Mouse (Mus musculus) hindbrain, embryonic 15.5 days (tissue): ENCODE data around the gene Cep295nl. TPM values are rescaled to one million over a fixed set of nuclear protein-coding genes. Genes with fewer than 3 reads are reported as not detected.
A peak's percentile ranks its signal among the peaks of the same experiment; 100 is the strongest.
"Not testable (repeated sequence)": the region's sequence is repeated elsewhere in the genome, so short reads cannot be mapped to it uniquely, and the experiment has no call there.

Experiments used
- ATAC-seq: fragments of 200-750 bp; cut with Nextera tagmentation; 2 replicates; pipeline ENCODE4 v1.8.0; 2017; ENCODE audit warnings: low read depth, moderate number of reproducible peaks, moderate TSS enrichment; ENCODE audit not compliant: low FRiP score
- H3K27ac ChIP-seq: fragments of 300-500 bp; sonication (generic); replicated peaks from 2 replicates; pipeline ENCODE4 v1.5.1; 2015; ENCODE audit warnings: mild to moderate bottlenecking, inconsistent platforms
- H3K27me3 ChIP-seq: fragments of 300-500 bp; sonication (generic); 2 replicates; pipeline ENCODE4 v1.6.1; 2015; ENCODE audit warnings: control low read depth, inconsistent platforms
- H3K36me3 ChIP-seq: fragments of 300-500 bp; sonication (generic); 2 replicates; pipeline ENCODE4 v1.6.1; 2015; ENCODE audit warnings: control low read depth, inconsistent platforms
- H3K4me1 ChIP-seq: fragments of 300-500 bp; sonication (generic); replicated peaks from 2 replicates; pipeline ENCODE4 v1.6.1; 2015; ENCODE audit warnings: control low read depth, inconsistent platforms
- H3K4me2 ChIP-seq: fragments of 300-500 bp; sonication (generic); 2 replicates; pipeline ENCODE4 v1.6.1; 2015; ENCODE audit warnings: moderate library complexity, mild to moderate bottlenecking, inconsistent platforms
- H3K4me3 ChIP-seq: fragments of 300-500 bp; sonication (generic); 2 replicates; pipeline ENCODE4 v1.5.1; 2015; ENCODE audit warnings: mild to moderate bottlenecking, inconsistent platforms
- H3K9ac ChIP-seq: fragments of 300-500 bp; sonication (generic); 2 replicates; pipeline ENCODE4 v1.6.1; 2015; ENCODE audit warnings: inconsistent platforms
- H3K9me3 ChIP-seq: fragments of 300-500 bp; sonication (generic); 2 replicates; pipeline ENCODE4 v1.6.1; 2016; ENCODE audit warnings: control low read depth, inconsistent platforms
- WGBS: fragments of 180-500 bp; shearing (Covaris S2); methylation state at CpG from one replicate; pipeline ENCODE4 v1.1.7; 2015; 5-methylcytosine and 5-hydroxymethylcytosine counted together
- polyA plus RNA-seq: library from polyadenylated mRNA; unstranded; fragments of >200 nt; fragmentation: Nextera tagmentation; extraction: Ambion mirVana; gene quantifications from 2 replicates; pipeline ENCODE4 v1.2.1, GENCODE M21; 2015

Gene Cep295nl
- 0.08 and 0.34 TPM in 2 replicates for polyA plus RNA-seq

DNA sequence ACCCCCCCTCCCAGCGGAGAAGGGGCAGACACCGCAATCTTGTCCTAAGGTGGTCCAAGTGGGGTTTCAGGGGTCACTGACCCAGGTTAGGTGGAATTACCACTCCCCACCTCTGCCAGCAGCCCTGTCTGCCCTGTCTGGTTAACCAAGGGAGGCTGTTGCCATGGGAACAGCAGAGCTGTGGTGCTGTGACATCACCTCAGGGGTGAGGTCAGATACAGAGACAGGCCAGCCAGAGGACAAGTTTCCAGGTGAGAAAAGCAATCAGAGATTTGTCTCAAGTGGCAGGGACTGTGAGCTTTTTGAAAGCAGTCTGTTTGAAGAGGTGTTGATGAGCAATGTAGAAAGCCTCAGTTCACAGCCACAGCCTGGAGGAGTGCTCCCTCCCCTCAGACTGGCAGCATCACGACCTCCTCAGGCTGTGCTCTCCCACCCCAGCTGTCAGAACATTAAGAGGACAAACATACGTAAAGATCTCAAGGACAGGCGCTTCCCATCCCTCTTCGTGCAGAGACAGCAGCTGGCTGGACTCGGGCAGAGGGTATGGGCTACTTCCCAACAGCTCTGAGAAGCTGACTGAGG is at the start of gene Cep295nl:
TSS of gene Cep295nl (minus strand) at position 101 of the 582 bp plus-strand sequence.
- no peak within 1 kb of the TSS for H3K4me2 ChIP-seq
- H3K4me1 ChIP-seq, result peaks cover 39% of the 10 kb centered on the region
- H3K4me3 ChIP-seq, result no peak within 1 kb of the TSS
- H3K27ac ChIP-seq, result peak within 1 kb of the TSS; percentile 28; the same call in 1 of the 2 replicates
- 32% methylated on average over 7 of the region's 7 CpGs for WGBS
- ATAC-seq, result no peak
- no peak within 1 kb of the TSS for H3K9ac ChIP-seq
- no peaks in the 10 kb centered on the region for H3K27me3 ChIP-seq
- H3K36me3 ChIP-seq, result no peaks in the 10 kb centered on the region
- H3K9me3 ChIP-seq, result no peaks in the 10 kb centered on the region

DNA sequence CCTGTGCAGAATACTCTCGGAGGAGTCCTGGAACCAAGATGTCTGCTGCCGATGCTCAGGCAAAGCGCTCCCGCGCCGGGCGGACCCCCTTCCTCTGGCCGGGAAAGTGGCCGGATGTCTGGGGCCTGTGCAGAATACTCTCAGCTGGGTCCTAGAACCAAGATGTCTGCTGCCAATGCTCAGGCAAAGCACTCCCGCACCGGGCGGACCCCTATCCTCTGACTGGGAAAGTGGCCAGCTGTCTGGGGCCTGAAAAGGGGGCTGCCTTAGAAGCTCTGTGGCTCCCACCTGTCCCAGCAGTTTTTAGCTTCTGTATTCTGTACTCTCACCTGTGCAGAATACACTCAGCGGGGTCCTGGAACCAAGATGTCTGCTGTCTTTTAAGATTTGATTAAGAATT is 45.5 kb upstream of the Cep295nl start:
- H3K4me2 ChIP-seq, H3K27ac ChIP-seq, H3K27me3 ChIP-seq, H3K4me3 ChIP-seq, H3K9ac ChIP-seq, H3K9me3 ChIP-seq, H3K4me1 ChIP-seq, ATAC-seq, H3K36me3 ChIP-seq: not testable (repeated sequence)
- 94% methylated on average over 13 of the region's 13 CpGs for WGBS

DNA sequence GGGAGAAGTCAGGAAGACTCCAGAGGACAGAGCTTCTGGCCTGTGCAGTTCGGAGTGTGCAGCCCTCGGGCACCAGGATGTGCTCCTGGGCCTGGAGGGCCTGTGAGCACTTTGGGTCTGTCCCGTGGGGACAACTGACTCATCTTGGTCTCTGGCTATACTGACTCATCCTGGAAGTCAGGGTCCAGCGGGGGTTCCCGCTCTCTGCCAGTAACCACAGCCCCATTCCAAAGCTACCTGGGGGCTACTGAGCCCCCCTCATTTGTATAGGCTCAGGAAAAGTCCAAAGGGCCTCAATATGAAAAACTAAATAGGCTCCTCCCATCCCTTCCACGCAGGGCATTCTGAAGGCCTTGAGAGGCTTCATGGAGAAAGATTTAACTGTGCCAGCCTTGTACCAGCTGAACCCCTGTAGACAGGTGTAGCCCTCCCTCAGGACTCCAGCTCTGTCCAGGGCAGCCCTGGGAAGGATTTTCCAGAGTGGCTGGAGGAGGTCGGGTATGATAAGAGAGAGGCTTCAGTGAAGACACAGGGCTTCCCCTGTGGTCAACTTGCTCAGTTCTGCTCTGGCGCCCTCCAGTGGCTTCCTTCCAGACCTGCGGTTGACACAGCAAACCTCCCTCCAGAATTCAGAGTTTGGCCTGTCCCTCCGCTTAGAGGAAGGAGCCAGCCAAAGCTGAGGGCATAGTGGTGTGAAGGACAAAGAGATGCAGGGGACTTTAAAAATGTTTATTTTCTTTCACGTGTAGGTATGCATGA is 37.1 kb upstream of the Cep295nl start:
- no peak overlapping the region for H3K27ac ChIP-seq
- H3K36me3 ChIP-seq, result no peaks in the 10 kb centered on the region
- H3K9me3 ChIP-seq, result no peaks in the 10 kb centered on the region
- no peak overlapping the region for H3K4me2 ChIP-seq
- no peak overlapping the region for H3K4me3 ChIP-seq
- no peaks in the 10 kb centered on the region for H3K27me3 ChIP-seq
- 47% methylated on average over 11 of the region's 11 CpGs for WGBS
- peak; percentile 45; the same call in 1 of the 2 replicates for ATAC-seq
- H3K4me1 ChIP-seq, result peaks cover 11% of the 10 kb centered on the region
- no peak overlapping the region for H3K9ac ChIP-seq

DNA sequence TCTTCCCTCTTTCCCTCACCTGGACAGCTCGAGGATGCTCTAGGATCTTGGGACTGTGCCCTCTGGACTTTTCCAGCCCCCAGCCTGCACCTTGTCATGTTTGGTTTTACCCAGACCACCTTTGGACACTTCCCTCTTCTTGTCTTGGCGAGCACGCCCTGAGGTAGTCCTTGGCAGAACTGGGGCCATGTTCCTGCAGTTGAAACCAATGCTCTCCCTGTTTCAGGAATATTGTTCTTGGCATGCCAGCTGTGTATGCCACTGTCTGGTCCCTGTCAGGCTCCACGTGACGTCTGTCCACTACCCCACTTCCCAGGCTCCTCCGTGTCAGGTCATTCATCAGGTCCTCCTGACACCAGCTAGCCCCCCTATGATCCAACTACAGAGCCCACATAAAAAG is 36.4 kb upstream of the Cep295nl start:
- Histone ChIP-seq H3K36me3 (no peaks in the 10 kb centered on the region), H3K27ac (no peak overlapping the region), H3K27me3 (no peaks in the 10 kb centered on the region), H3K4me3 (no peak overlapping the region), H3K9ac (no peak overlapping the region), H3K9me3 (no peaks in the 10 kb centered on the region), H3K4me1 (peaks cover 11% of the 10 kb centered on the region), H3K4me2 (no peak overlapping the region)
- no peak for ATAC-seq
- WGBS, result 80% methylated on average over 6 of the region's 6 CpGs

DNA sequence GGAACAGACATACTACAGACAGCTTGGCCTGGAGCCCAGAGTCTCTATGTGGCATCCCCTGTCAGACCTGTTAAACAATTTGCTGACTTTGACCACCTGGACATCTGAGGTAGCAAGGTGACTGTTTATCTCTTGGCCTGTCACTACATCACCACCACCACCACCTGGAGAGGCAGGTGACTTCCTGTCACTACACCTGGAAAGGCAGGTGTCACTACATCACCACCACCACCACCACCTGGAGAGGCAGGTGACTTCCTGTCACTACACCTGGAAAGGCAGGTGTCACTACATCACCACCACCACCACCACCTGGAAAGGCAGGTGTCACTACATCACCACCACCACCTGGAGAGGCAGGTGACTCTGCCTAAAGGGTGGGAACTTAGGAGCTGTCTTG is 34.0 kb upstream of the Cep295nl start:
- not testable (repeated sequence) for ATAC-seq, H3K27me3 ChIP-seq, H3K4me3 ChIP-seq, H3K27ac ChIP-seq, H3K4me2 ChIP-seq, H3K9ac ChIP-seq, H3K36me3 ChIP-seq, H3K9me3 ChIP-seq
- H3K4me1 ChIP-seq, result peaks cover 11% of the 10 kb centered on the region

DNA sequence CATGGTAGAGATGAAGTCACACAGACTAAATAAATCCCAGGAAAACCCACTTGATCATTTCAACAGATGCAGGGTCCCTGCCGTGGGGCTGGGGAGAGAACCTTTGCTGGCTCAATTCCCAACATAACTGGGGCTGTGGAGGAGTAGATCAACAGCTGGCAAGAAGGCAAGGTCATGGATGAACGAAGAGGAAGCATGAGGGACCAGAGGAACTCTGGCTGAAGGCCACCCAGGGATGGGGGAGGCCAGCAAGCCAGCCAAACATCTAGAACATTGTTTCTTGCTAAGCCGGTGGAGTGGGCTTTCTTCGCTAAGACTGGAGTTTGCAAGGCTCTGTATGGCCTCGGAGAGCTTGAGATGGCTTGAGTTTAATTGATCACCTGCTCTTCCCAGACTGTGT is 33.6 kb upstream of the Cep295nl start:
- ATAC-seq, result no peak
- H3K4me3 ChIP-seq, result no peak overlapping the region
- WGBS, result 80% methylated on average over 5 of the region's 5 CpGs

DNA sequence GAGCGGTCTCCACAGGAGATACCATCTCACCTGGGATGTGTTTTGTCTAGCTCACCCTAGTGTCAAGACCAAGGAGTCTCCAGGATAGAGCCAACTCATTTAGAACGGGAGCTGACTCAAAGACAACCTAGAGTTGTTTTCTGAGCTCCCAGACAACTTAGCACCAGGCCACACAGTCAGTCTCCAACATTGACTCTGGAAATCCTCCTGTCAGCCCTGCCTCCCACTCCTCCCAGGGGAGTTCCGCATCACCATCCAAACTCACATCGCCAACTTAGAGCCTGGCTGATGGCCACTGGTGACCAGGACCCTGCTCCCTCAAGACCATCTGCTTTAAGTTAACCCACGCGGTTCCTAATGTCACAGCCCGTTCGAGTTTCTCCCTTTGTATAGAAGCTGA is 33.2 kb upstream of the Cep295nl start:
- Histone ChIP-seq H3K4me3 (no peak overlapping the region), H3K27ac (no peak overlapping the region), H3K9me3 (no peaks in the 10 kb centered on the region), H3K9ac (no peak overlapping the region), H3K4me1 (peaks cover 11% of the 10 kb centered on the region), H3K36me3 (no peaks in the 10 kb centered on the region), H3K27me3 (no peaks in the 10 kb centered on the region), H3K4me2 (no peak overlapping the region)
- 89% methylated on average over 8 of the region's 8 CpGs for WGBS
- ATAC-seq, result no peak

More for the DNA sequence above, 33.6 kb upstream of the Cep295nl start:
- Histone ChIP-seq H3K9ac (no peak overlapping the region), H3K27me3 (no peaks in the 10 kb centered on the region), H3K9me3 (no peaks in the 10 kb centered on the region), H3K4me2 (no peak overlapping the region), H3K36me3 (no peaks in the 10 kb centered on the region), H3K27ac (no peak overlapping the region), H3K4me1 (peaks cover 11% of the 10 kb centered on the region)

DNA sequence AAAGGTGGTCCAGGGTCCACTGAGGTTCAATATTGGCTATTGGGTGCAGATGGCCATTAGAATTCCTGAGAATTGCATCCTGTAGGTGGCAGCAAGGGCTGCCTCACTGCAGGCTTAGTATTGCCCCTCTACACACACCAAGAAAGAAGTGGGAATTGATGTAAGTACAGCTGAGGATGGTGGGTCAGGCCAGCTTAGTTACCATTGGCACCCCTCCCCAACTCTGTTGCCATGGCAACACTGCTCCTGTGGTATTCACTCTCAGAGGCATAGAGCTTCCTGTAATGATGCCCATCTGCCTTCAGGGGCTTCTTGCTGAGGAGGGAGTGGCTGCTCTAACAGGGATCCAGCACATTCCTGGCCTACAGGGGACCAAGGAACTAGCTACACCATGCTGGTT is 32.7 kb upstream of the Cep295nl start:
- no peak overlapping the region for H3K4me3 ChIP-seq
- ATAC-seq, result peak; percentile 19; the same call in 1 of the 2 replicates
- H3K36me3 ChIP-seq, result no peaks in the 10 kb centered on the region
- H3K9ac ChIP-seq, result no peak overlapping the region
- H3K27me3 ChIP-seq, result no peaks in the 10 kb centered on the region
- no peaks in the 10 kb centered on the region for H3K9me3 ChIP-seq
- peaks cover 11% of the 10 kb centered on the region for H3K4me1 ChIP-seq
- H3K4me2 ChIP-seq, result no peak overlapping the region
- no peak overlapping the region for H3K27ac ChIP-seq

DNA sequence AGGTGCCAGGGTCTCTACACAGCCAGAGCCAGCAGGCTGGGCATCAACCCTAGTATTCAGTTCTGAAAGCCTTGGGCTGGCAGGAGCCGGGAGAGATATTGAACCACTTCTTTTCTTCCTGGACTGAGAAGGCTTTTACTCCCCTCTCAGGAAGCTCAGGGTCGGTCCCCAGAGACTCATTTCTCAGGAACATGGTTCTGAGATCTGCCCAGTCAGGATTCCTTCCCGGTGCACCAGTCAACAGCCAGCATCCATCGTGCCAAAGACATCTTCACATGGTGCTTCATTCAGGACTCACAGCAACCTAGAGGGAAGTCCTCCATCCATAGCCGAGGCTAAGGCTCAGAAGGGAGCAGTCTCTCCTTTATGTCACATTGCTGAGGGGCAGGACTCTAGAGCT is 32.2 kb upstream of the Cep295nl start:
- H3K4me2 ChIP-seq, result no peak overlapping the region
- 70% methylated on average over 5 of the region's 5 CpGs for WGBS
- no peak overlapping the region for H3K27ac ChIP-seq
- H3K4me1 ChIP-seq, result peaks cover 11% of the 10 kb centered on the region
- H3K36me3 ChIP-seq, result no peaks in the 10 kb centered on the region
- H3K9me3 ChIP-seq, result no peaks in the 10 kb centered on the region
- H3K27me3 ChIP-seq, result no peaks in the 10 kb centered on the region
- no peak for ATAC-seq
- H3K4me3 ChIP-seq, result no peak overlapping the region
- H3K9ac ChIP-seq, result no peak overlapping the region

DNA sequence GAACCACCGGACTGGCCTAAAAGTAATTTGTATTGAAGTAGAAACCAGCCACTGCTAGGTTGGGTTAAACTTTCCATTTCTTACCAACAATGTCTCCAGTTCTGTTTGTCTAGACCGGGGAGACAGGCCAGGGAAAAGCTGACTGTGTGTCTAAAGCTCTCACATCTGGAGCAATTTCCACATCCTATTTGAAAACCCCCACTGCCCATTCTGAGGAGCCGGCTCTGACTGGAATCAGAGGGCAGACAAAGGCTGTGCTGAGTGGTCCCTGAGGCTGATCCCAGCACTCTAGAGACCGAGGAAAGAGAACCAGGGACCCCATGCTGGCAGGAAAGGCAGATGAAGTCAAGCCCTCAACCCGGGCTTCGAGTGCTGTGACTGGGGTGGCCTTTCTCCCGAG is 30.3 kb upstream of the Cep295nl start:
- no peaks in the 10 kb centered on the region for H3K9me3 ChIP-seq
- 62% methylated on average over 7 of the region's 7 CpGs for WGBS
- no peak overlapping the region for H3K4me3 ChIP-seq
- no peaks in the 10 kb centered on the region for H3K36me3 ChIP-seq
- no peaks in the 10 kb centered on the region for H3K27me3 ChIP-seq
- H3K4me1 ChIP-seq, result peaks cover 7% of the 10 kb centered on the region
- no peak for ATAC-seq
- H3K9ac ChIP-seq, result no peak overlapping the region
- H3K27ac ChIP-seq, result no peak overlapping the region
- H3K4me2 ChIP-seq, result no peak overlapping the region

DNA sequence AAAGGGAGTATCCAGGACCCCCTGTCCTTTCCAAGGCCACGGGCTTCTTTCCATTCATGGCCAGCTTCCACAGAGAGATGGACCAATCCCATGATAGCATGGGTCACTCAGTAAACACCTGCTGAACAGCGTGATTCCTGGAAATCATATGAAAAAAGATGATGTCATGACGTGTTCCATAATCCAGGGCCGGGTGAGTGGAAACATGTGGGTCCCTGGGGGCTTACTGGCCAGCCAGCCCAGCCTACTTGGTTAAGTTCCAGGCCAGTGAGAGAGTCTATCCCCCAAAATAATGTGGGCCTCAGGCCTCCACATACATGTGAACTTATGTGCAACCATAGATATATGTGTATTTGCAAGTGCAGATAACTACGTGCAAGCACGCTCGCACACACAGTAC is 29.6 kb upstream of the Cep295nl start:
- Histone ChIP-seq H3K36me3 (no peaks in the 10 kb centered on the region), H3K9me3 (no peaks in the 10 kb centered on the region), H3K27ac (no peak overlapping the region), H3K4me2 (no peak overlapping the region), H3K9ac (no peak overlapping the region), H3K4me1 (peaks cover 7% of the 10 kb centered on the region), H3K4me3 (no peak overlapping the region), H3K27me3 (no peaks in the 10 kb centered on the region)
- no peak for ATAC-seq
- WGBS, result 89% methylated on average over 7 of the region's 7 CpGs

DNA sequence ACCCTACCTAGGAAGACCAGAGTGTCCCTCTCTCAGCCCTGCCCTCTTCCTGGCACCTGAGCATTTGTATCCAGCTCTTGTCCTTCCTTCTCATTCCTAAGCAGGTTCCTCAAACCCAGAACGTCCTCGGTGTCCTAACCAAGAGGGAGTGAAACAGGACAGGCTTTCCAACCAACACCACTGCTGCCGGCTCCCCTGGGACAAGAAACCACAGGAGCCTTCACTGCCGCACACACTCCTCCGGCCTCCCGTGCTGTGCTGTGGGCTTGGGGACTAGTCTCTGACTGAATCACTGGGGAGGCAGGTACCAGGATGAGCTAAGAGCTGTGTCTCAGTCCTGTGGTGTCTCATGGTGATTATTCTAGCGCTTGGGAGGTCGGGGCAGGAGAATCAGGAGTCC is 27.4 kb upstream of the Cep295nl start:
- Histone ChIP-seq H3K9me3 (no peaks in the 10 kb centered on the region), H3K27ac (no peak overlapping the region), H3K9ac (no peak overlapping the region), H3K4me1 (0 out of 2 replicates have a peak, but pooled peaks cover under 1% of the 10 kb centered on the region), H3K36me3 (no peaks in the 10 kb centered on the region), H3K4me3 (no peak overlapping the region), H3K27me3 (no peaks in the 10 kb centered on the region), H3K4me2 (no peak overlapping the region)
- WGBS, result 72% methylated on average over 8 of the region's 8 CpGs
- no peak for ATAC-seq
